Mouse (Mus musculus) retina, embryonic 14.5 days (tissue): ENCODE measurements around the gene Dok4.

ENCODE experiments used
- DNase-seq: peaks from one replicate; pipeline ENCODE4 v3.0.0-alpha.2; 2015; ENCODE audit warnings: low spot score

Dok4 gene

GRCm38 (mm10) chr8:94876197-94876730, at the start of gene Dok4:
Gene Dok4 (minus strand): TSS chr8:94876330.
- peak; percentile 84 for DNase-seq

- no peak for DNase-seq
Observed at GRCm38 (mm10) chr8:94923405-94923804, 47.3 kb upstream of the Dok4 start, which contains the start of gene Adgrg5. Gene Adgrg5 (plus strand): TSS chr8:94923694.

GRCm38 (mm10) chr8:94922602-94923001, 46.5 kb upstream of the Dok4 start:
- no peak for DNase-seq

GRCm38 (mm10) chr8:94922176-94922575, 46.0 kb upstream of the Dok4 start:
- no peak for DNase-seq

GRCm38 (mm10) chr8:94919256-94919655, 43.1 kb upstream of the Dok4 start:
- DNase-seq: no peak

GRCm38 (mm10) chr8:94917851-94918495, 41.8 kb upstream of the Dok4 start, which contains the start of gene Ccdc102a:
Gene Ccdc102a (minus strand): TSS chr8:94918098.
- DNase-seq: no peak

GRCm38 (mm10) chr8:94917352-94917751, 41.2 kb upstream of the Dok4 start:
- DNase-seq: peak; percentile 96

- no peak for DNase-seq
Observed at GRCm38 (mm10) chr8:94916960-94917324, 40.8 kb upstream of the Dok4 start.

- DNase-seq: no peak
Observed at GRCm38 (mm10) chr8:94916311-94916959, 40.3 kb upstream of the Dok4 start.

- no peak for DNase-seq
Observed at GRCm38 (mm10) chr8:94914701-94915101, 38.6 kb upstream of the Dok4 start.

- DNase-seq: no peak
Observed at GRCm38 (mm10) chr8:94914256-94914655, 38.1 kb upstream of the Dok4 start.

- peak; percentile 83 for DNase-seq
Observed at GRCm38 (mm10) chr8:94913061-94913660, 37.0 kb upstream of the Dok4 start.

- peak; percentile 94 for DNase-seq
Observed at GRCm38 (mm10) chr8:94908847-94909246, 32.7 kb upstream of the Dok4 start.

GRCm38 (mm10) chr8:94907591-94908300, 31.6 kb upstream of the Dok4 start:
- no peak for DNase-seq

- DNase-seq: no peak
Observed at GRCm38 (mm10) chr8:94904450-94905175, 28.5 kb upstream of the Dok4 start.

GRCm38 (mm10) chr8:94903709-94904108, 27.6 kb upstream of the Dok4 start:
- no peak for DNase-seq

- no peak for DNase-seq
Observed at GRCm38 (mm10) chr8:94901031-94901430, 24.9 kb upstream of the Dok4 start.

GRCm38 (mm10) chr8:94900617-94901016, 24.5 kb upstream of the Dok4 start:
- no peak for DNase-seq

GRCm38 (mm10) chr8:94899262-94899661, 23.1 kb upstream of the Dok4 start:
- peak; percentile 26 for DNase-seq

- DNase-seq: no peak
Observed at GRCm38 (mm10) chr8:94892917-94893316, 16.8 kb upstream of the Dok4 start.

- DNase-seq: no peak
Observed at GRCm38 (mm10) chr8:94888383-94889036, 12.4 kb upstream of the Dok4 start.
